Mouse (Mus musculus): ENCODE measurements around the gene Ttll9. TPM values are rescaled to one million over a fixed set of nuclear protein-coding genes. Genes with fewer than 3 reads are reported as not detected.

Ttll9 gene
- polyA plus RNA-seq, 1 experiment from 2014 or later, result 0.27 TPM

DNA sequence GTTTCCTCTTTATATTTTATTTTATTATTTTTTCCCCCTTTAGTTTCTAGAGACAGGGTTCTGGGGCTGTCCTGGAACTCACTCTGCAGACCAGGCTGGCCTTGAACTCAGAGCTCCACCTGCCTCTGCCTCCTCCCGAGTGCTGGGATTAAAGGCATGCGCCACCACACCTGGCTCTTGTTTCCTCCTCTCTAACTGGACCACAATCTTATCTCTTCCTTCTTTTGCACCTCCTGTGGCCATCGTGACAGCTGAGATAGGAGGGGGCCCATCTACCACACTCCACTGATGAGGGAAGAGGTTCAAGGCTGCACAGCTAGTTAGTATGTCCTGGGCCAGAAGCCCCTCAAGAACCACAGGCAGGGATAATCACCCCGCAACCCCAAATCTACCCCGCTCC is 37.7 kb upstream of the Ttll9 start:
- Histone ChIP-seq H3K4me3 (replicated peaks; ENCODE audit: low read length) (no peak overlapping the region), H3K27ac (ENCODE audit: low read length) (peak overlapping the region; percentile 78; the same call in 1 of the 2 replicates), H3K4me2 (ENCODE audit: low read depth, low read length) (no peak overlapping the region), H3K9me3 (replicated peaks; ENCODE audit: control insufficient read depth, low read length) (no peaks in the 10 kb centered on the region), H3K4me1 (ENCODE audit: control insufficient read depth, insufficient read depth, low read length) (peaks cover 15% of the 10 kb centered on the region), H3K9ac (ENCODE audit: low read length) (no peak overlapping the region), H3K27me3 (ENCODE audit: control insufficient read depth, insufficient read depth, low read length) (no peaks in the 10 kb centered on the region), H3K36me3 (ENCODE audit: control insufficient read depth, insufficient read depth, low read length) (no peaks in the 10 kb centered on the region)
- WGBS, result 70% methylated on average over 5 of the region's 5 CpGs
- no peak for ATAC-seq (ENCODE audit: insufficient read depth, low FRiP score)

DNA sequence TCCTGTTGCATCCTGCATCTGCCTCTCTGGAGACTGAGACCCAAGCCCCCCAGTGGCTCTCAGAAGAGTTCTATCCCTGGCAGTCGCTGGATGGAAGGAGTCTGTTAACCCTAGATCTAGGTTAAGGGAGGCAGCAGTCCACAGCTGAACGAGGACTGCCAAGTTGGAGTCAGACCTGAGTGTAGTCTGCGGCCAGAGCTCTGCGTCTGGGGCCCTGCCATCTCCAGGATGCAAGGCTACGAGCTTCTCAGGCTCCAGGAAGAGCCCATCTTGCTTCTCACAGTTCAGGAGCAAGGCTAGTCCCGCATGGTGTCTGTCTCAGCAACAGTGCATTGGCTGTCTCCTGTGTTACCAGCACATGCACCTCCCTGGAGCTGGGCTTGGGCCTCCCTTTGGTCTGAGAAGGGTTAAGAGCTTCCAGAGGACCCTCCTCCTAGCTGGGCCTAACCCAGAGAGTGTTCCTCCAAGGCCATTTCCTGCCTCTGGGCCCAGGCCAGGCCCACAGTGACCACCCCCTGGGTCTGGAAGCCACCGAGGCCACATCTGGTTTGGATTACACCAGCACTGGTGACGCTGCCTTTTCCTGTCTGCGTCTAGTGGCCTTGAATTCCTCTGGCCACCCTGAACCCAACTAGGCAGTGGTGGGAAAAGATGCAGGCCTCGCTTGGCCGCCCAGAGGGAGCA is 37.0 kb upstream of the Ttll9 start:
- no peaks in the 10 kb centered on the region for H3K27me3 ChIP-seq (ENCODE audit: control insufficient read depth, insufficient read depth, low read length)

DNA sequence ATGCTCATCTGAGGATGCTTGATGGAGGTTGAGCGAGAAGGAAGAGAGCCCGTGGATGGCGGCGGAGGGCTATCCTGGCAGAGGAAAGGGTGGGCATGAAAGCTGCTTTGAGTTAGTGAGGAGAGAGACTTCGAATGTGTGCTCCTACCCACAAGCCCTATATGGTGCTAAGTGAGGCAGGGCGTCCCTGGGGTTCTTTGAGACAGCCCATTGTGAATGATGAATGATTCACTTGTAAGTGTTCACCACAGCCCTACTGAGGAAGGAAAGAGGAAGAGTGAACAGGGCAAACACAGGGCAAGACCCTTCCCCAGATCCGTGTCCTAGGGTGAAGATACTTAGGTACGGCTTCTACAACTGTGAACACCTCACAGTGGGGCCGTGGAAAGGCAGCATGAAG is 35.4 kb upstream of the Ttll9 start:
- Histone ChIP-seq H3K36me3 (ENCODE audit: control insufficient read depth, insufficient read depth, low read length) (no peaks in the 10 kb centered on the region), H3K9me3 (replicated peaks; ENCODE audit: control insufficient read depth, low read length) (no peaks in the 10 kb centered on the region), H3K4me2 (ENCODE audit: low read depth, low read length) (no peak overlapping the region), H3K27me3 (ENCODE audit: control insufficient read depth, insufficient read depth, low read length) (no peaks in the 10 kb centered on the region), H3K4me3 (replicated peaks; ENCODE audit: low read length) (no peak overlapping the region), H3K27ac (ENCODE audit: low read length) (no peak overlapping the region), H3K4me1 (ENCODE audit: control insufficient read depth, insufficient read depth, low read length) (peaks cover 20% of the 10 kb centered on the region), H3K9ac (ENCODE audit: low read length) (0 out of 2 replicates have a peak overlapping the region, but pooled peaks have one; percentile 26)
- ATAC-seq (ENCODE audit: insufficient read depth, low FRiP score), result no peak
- WGBS, result 66% methylated on average over 9 of the region's 9 CpGs

More for the DNA sequence above, 37.0 kb upstream of the Ttll9 start:
- H3K27ac ChIP-seq (ENCODE audit: low read length), result peak overlapping the region; percentile 78
- peak; percentile 76 for ATAC-seq (ENCODE audit: insufficient read depth, low FRiP score)
- no peak overlapping the region for H3K4me3 ChIP-seq (replicated peaks; ENCODE audit: low read length)
- no peaks in the 10 kb centered on the region for H3K36me3 ChIP-seq (ENCODE audit: control insufficient read depth, insufficient read depth, low read length)
- H3K4me2 ChIP-seq (ENCODE audit: low read depth, low read length), result no peak overlapping the region
- H3K9me3 ChIP-seq (replicated peaks; ENCODE audit: control insufficient read depth, low read length), result no peaks in the 10 kb centered on the region
- H3K4me1 ChIP-seq (ENCODE audit: control insufficient read depth, insufficient read depth, low read length), result peaks cover 15% of the 10 kb centered on the region
- peak overlapping the region; percentile 57 for H3K9ac ChIP-seq (ENCODE audit: low read length)
- WGBS, result 42% methylated on average over 11 of the region's 11 CpGs

DNA sequence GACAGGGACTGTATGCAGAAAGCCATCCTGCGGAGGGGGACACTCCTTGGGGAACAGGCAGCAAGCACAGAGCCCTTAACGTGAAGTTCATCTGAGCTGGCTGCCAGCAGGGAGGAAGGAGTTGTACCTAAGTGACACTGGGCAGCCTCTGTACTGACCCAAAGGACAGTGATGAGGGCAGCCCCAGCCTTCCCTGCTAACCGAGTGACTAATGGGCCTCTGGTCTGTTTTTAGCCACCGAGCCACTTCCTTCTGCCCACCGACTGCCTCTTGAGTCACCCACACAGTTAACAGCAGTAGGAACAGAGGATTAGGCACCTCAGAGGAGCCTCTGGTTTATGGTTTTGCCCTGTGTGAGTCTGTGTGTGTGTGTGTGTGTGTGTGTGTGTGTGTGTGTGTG is 34.9 kb upstream of the Ttll9 start:
- 58% methylated on average over 5 of the region's 5 CpGs for WGBS
- H3K27ac ChIP-seq (ENCODE audit: low read length), result no peak overlapping the region
- H3K4me3 ChIP-seq (replicated peaks; ENCODE audit: low read length), result no peak overlapping the region

DNA sequence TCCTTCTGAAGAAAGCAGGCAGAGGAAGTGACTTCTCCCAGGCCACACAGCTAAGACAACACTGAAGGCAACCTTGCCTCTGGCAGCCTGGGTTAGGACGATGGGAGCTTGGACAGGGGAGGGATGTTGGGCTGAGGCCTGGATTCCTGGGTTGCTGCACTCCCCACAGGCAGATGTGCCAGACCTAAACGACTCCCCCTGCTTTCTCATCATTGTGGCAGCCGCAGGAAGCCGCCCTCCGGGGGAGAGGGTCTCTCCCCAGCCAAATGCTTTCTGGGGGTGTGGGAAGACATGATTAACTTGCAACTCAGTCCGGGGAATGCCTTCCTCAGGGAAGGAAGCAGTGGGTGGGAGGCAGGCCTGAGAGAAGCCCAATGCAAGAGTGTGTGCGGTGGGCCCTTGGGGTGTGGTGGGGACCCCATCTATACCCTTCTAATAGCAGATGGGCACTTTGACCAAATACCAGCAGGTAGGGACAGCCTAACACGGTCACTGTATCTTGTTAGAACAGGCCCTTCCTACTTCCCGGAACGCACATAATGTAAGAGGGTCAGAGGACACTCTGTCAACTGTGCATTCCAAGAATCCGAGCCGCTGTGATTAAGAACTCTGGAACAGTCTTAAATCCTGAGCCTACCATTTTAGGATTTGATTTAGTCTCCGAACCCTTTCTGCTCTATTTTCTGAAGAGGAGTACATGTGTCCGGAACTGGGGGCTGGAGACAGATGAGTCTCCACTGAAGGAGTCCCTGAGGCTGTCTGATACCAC is 33.9 kb upstream of the Ttll9 start:
- H3K36me3 ChIP-seq (ENCODE audit: control insufficient read depth, insufficient read depth, low read length), result no peaks in the 10 kb centered on the region
- H3K4me3 ChIP-seq (replicated peaks; ENCODE audit: low read length), result no peak overlapping the region
- H3K27ac ChIP-seq (ENCODE audit: low read length), result peak overlapping the region; percentile 61
- H3K9ac ChIP-seq (ENCODE audit: low read length), result no peak overlapping the region; the same call in 1 of the 2 replicates
- no peak for ATAC-seq (ENCODE audit: insufficient read depth, low FRiP score)
- 47% methylated on average over 14 of the region's 14 CpGs for WGBS
- H3K9me3 ChIP-seq (replicated peaks; ENCODE audit: control insufficient read depth, low read length), result no peaks in the 10 kb centered on the region
- H3K4me1 ChIP-seq (ENCODE audit: control insufficient read depth, insufficient read depth, low read length), result peaks cover 21% of the 10 kb centered on the region
- no peaks in the 10 kb centered on the region for H3K27me3 ChIP-seq (ENCODE audit: control insufficient read depth, insufficient read depth, low read length)
- no peak overlapping the region for H3K4me2 ChIP-seq (ENCODE audit: low read depth, low read length)

More for the DNA sequence above, 34.9 kb upstream of the Ttll9 start:
- ATAC-seq (ENCODE audit: insufficient read depth, low FRiP score), result no peak
- H3K4me2 ChIP-seq (ENCODE audit: low read depth, low read length), result no peak overlapping the region
- H3K9me3 ChIP-seq (replicated peaks; ENCODE audit: control insufficient read depth, low read length), result no peaks in the 10 kb centered on the region
- H3K9ac ChIP-seq (ENCODE audit: low read length), result no peak overlapping the region
- peaks cover 21% of the 10 kb centered on the region for H3K4me1 ChIP-seq (ENCODE audit: control insufficient read depth, insufficient read depth, low read length)
- no peaks in the 10 kb centered on the region for H3K36me3 ChIP-seq (ENCODE audit: control insufficient read depth, insufficient read depth, low read length)
- H3K27me3 ChIP-seq (ENCODE audit: control insufficient read depth, insufficient read depth, low read length), result no peaks in the 10 kb centered on the region

GRCm38 (mm10) chr2:152928988-152929370 is 33.3 kb upstream of the Ttll9 start:
- ATAC-seq (ENCODE audit: insufficient read depth, low FRiP score), result no peak
- WGBS, result 69% methylated on average over 3 of the region's 3 CpGs
- peaks cover 21% of the 10 kb centered on the region for H3K4me1 ChIP-seq (ENCODE audit: control insufficient read depth, insufficient read depth, low read length)

GRCm38 (mm10) chr2:152930276-152930675 is 32.0 kb upstream of the Ttll9 start:
- 25% methylated on average over 2 of the region's 2 CpGs for WGBS
- Histone ChIP-seq H3K4me3 (replicated peaks; ENCODE audit: low read length) (no peak overlapping the region), H3K36me3 (ENCODE audit: control insufficient read depth, insufficient read depth, low read length) (no peaks in the 10 kb centered on the region), H3K9ac (ENCODE audit: low read length) (0 out of 2 replicates have a peak overlapping the region, but pooled peaks have one; percentile 12), H3K9me3 (replicated peaks; ENCODE audit: control insufficient read depth, low read length) (no peaks in the 10 kb centered on the region), H3K4me1 (ENCODE audit: control insufficient read depth, insufficient read depth, low read length) (peaks cover 21% of the 10 kb centered on the region), H3K4me2 (ENCODE audit: low read depth, low read length) (peak overlapping the region; percentile 15; the same call in 1 of the 2 replicates), H3K27ac (ENCODE audit: low read length) (peak overlapping the region; percentile 32; the same call in 1 of the 2 replicates), H3K27me3 (ENCODE audit: control insufficient read depth, insufficient read depth, low read length) (no peaks in the 10 kb centered on the region)
- no peak for ATAC-seq (ENCODE audit: insufficient read depth, low FRiP score)

More at GRCm38 (mm10) chr2:152928988-152929370, 33.3 kb upstream of the Ttll9 start:
- Histone ChIP-seq H3K27me3 (ENCODE audit: control insufficient read depth, insufficient read depth, low read length) (no peaks in the 10 kb centered on the region), H3K36me3 (ENCODE audit: control insufficient read depth, insufficient read depth, low read length) (no peaks in the 10 kb centered on the region), H3K9me3 (replicated peaks; ENCODE audit: control insufficient read depth, low read length) (no peaks in the 10 kb centered on the region), H3K4me2 (ENCODE audit: low read depth, low read length) (no peak overlapping the region), H3K27ac (ENCODE audit: low read length) (peak overlapping the region; percentile 61), H3K4me3 (replicated peaks; ENCODE audit: low read length) (no peak overlapping the region), H3K9ac (ENCODE audit: low read length) (no peak overlapping the region)

DNA sequence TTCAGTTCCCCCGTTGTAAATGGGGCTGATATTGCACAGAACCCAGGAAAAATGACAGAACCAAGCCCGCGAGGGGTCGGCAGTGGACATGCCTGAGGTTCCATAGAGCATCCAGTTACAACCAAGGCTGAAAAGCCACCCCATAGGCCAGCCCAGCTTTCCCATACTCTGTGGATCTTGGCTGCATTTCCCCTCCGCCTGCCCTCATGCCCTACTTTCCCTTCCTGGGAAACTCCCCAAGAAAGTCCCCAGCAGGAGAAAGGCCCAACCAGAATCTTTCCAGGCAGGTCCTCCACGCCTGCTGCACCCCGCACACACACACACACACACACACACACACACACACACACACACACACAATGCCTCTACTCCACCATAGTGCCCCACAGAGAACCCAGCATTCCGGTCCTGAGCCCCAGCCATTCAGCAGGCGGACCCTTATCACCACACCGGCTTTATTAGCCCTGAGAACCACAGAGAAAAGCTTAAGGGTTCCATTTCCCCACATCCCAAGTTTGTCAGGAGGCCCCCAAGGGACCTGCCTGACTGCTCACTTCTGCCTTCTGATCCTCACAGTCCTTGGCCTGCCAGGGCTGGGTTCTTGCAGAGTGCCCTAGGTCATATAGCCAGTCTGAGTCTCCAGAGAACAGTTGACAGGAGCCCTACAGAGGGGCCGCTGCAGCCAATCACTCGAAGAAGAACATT is 30.7 kb upstream of the Ttll9 start:
- peak overlapping the region; percentile 60 for H3K27ac ChIP-seq (ENCODE audit: low read length)
- no peaks in the 10 kb centered on the region for H3K9me3 ChIP-seq (replicated peaks; ENCODE audit: control insufficient read depth, low read length)
- H3K9ac ChIP-seq (ENCODE audit: low read length), result peak overlapping the region; percentile 54
- 65% methylated on average over 12 of the region's 12 CpGs for WGBS
- H3K36me3 ChIP-seq (ENCODE audit: control insufficient read depth, insufficient read depth, low read length), result no peaks in the 10 kb centered on the region
- no peak for ATAC-seq (ENCODE audit: insufficient read depth, low FRiP score)
- H3K4me3 ChIP-seq (replicated peaks; ENCODE audit: low read length), result peak overlapping the region; percentile 21
- H3K27me3 ChIP-seq (ENCODE audit: control insufficient read depth, insufficient read depth, low read length), result no peaks in the 10 kb centered on the region
- H3K4me1 ChIP-seq (ENCODE audit: control insufficient read depth, insufficient read depth, low read length), result peaks cover 15% of the 10 kb centered on the region
- no peak overlapping the region for H3K4me2 ChIP-seq (ENCODE audit: low read depth, low read length)
